Mouse (Mus musculus) right cerebral cortex, adult 2 months (tissue): ENCODE data around the gene Slc39a7.
A peak's percentile ranks its signal among the peaks of the same experiment; 100 is the strongest.
"Not testable (repeated sequence)": the region's sequence is repeated elsewhere in the genome, so short reads cannot be mapped to it uniquely, and the experiment has no call there.

Experiments used
- DNase-seq, 2 experiments: peaks; one replicate each; pipeline ENCODE4 v3.0.0; 2021 to 2022; ENCODE audit warnings: low spot score in 2 of 2

Slc39a7 gene

GRCm38 (mm10) chr17:34030861-34031326 is 588 bp downstream of the Slc39a7 start:
- DNase-seq: no peak

DNA sequence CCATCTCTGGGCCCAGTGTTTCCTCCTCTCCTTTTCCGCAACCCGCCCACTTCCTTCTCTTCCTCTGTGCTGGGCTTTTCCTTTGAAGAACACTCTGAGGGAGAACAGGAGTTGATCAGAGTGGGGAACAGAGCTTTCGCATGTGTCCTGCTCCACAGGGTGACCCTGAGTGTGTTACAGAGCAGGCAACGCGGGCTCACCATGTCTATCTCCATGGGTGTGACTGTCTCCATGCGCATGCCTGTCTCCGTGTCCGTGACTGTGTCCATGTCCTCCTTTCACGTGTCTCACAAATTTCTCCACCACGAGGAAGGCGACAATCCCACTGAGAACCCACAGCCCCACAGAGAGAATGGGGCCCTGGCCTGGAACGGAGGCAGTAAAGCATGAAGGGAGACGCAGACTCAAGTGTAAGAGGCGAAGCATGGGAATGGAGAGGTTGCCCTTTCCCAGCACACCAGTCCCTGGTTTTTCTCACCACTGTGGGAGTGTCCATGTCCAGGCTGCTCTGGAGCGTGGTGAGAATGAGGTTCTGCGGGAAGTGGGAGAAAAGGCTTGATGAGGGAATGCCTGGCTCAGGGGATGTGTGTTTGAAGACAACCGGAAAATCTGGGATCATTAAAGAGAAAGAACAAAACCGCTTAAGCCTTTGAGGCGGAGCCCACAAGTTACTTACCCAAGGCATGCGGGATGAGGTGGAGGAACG is 1.4 kb downstream of the Slc39a7 start:
- no peak for DNase-seq

DNA sequence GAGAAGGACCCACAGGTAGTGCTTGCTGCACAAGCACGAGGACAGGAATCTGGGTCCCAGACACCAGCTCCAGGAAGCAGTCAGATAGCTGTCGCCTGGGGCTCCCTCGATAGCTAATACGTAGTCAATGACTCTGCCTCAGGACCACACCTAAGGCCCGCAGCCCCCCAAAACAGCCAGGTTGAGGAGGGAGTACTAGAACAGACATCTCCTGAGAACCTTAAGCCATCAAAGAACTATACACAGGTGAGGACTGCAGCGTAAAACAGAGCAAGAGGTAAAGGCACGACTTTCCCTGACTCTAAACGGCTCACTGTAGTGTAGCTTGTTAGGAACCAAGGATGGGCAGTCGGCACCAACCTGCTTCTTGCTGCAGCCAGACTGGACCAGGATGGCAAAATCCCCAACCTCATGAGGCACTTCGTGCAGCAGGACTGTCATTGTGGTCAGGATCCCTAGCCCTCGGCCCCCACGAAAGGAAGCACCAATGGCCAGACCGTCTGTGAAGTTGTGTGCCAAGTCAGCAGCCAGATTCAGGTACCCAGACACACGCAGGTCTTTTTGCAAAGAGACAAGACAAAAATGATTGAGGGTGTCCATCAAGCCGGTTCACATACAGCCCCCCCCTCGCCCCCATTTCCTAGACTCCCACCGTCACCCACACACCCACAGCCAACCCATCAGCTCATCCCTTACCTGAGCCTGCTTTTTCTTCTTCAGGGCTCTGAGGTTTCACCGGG is 2.2 kb downstream of the Slc39a7 start:
- DNase-seq: no peak

- no peak for DNase-seq
Measured at GRCm38 (mm10) chr17:34028501-34029149, 2.9 kb downstream of the Slc39a7 start.

- DNase-seq: peak; percentile 87 to 93
Measured at GRCm38 (mm10) chr17:34027656-34028223, 3.7 kb downstream of the Slc39a7 start, which contains the start of gene H2-Ke6. H2-Ke6 (minus strand) TSS chr17:34028060.

GRCm38 (mm10) chr17:34026917-34027655 is 4.4 kb downstream of the Slc39a7 start:
- DNase-seq: no peak

GRCm38 (mm10) chr17:34026221-34026620 is 5.3 kb downstream of the Slc39a7 start:
- no peak for DNase-seq

GRCm38 (mm10) chr17:34025756-34026151 is 5.7 kb downstream of the Slc39a7 start:
- no peak for DNase-seq

DNA sequence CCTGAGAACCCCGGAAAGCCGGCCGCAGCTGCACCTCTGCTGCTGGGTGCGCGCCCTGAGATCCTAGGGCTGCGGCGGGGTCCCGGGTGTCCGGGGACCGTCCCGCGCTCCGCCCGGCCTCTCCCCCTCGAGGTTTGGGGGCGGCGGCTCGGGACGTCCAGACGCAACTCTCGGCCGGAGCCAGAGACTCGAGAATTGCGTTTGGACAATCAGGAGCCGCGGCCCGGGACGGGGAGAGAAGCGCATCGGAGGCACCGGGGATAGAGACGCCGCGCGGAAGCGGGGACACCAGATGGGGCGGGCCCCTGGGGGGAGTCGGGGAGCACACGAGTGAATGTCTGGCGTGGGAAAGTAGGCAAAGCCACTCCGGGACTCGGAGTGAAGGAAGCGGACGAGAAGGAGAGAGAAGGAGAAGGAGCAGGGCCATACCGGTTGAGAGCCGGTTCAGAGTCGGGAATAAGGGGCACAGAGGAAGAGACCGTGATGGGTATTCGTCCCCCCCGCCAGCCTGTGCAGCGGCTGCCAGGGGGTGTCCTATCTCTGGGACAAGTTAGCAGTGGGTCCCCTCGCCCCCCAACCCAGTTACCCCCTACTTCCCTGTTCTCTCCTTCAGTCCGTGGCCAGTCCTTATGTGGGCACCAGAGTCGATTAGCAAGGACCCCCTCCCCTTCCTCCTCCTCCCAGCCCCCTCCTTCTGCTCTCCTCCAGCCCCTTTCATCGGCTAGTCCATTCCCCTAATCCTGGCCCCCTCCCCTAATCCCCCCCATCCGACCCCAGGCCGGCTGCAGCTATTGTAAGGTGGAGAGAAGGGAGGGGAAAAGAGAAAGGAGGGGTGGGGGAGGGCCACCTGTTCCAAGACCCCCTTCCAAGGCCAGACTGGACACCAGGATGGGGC is 6.4 kb downstream of the Slc39a7 start:
- DNase-seq: no peak

DNA sequence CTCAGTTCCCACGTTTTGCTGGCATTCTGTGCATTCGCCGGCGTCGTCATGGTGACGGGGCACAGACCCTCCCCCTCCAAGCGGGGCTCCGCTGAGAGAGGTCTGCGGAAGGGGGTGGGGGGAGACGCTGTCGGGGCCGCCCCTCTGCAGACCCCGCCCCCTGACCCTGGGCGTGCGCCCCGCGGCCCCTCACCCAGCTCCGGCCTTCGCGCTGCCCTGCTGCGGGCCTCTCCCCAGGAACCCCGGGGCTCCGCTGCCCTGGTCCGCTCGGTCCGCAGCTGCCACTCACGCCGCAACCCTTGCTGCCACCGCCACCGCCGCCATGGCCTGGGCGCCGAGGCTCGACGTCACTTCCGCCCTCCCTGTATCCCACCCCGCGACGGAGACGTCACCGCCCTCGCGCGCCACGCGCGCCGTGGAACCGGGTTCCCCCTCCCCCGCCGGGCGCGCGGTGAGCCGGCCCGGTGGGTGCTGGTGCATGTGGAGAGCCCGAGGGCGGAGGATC is 7.1 kb downstream of the Slc39a7 start, which contains the start of gene Ring1:
Gene Ring1, minus strand, starts transcription at position 364 of the 505 bp plus-strand sequence.
- DNase-seq: peak; percentile 86 to 90

GRCm38 (mm10) chr17:34023678-34024077 is 7.8 kb downstream of the Slc39a7 start:
- DNase-seq: no peak

GRCm38 (mm10) chr17:34022987-34023386 is 8.5 kb downstream of the Slc39a7 start:
- no peak for DNase-seq

GRCm38 (mm10) chr17:34022414-34022783 is 9.1 kb downstream of the Slc39a7 start:
- DNase-seq: no peak

GRCm38 (mm10) chr17:34021539-34022413 is 9.7 kb downstream of the Slc39a7 start:
- DNase-seq: no peak

- no peak for DNase-seq
Measured at GRCm38 (mm10) chr17:34013436-34013835, 18.0 kb downstream of the Slc39a7 start.

DNA sequence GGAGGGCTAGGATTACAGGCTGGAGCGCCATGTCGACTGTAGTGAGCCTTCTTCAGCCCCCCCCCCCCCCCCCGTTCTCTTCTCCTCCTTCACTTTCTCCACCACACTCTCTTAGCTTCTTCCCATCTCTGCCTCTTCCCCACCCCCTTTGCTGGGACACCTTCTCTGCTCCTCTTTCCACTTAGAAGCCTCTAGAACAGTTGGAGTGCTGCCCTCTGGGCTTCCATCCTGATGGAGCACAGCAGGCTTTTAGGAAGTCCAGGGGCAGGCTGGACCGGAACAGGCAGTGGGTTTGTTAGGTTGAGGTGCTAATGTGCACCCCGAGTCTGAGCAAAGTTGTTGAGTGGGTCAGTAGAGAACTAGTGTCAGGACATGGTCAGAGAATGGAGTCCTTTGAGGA is 21.3 kb downstream of the Slc39a7 start:
- DNase-seq: no peak

- DNase-seq: no peak
Measured at GRCm38 (mm10) chr17:34006570-34006969, 24.9 kb downstream of the Slc39a7 start.

GRCm38 (mm10) chr17:34003426-34003825 is 28.1 kb downstream of the Slc39a7 start:
- peak; percentile 18 to 20 for DNase-seq

DNA sequence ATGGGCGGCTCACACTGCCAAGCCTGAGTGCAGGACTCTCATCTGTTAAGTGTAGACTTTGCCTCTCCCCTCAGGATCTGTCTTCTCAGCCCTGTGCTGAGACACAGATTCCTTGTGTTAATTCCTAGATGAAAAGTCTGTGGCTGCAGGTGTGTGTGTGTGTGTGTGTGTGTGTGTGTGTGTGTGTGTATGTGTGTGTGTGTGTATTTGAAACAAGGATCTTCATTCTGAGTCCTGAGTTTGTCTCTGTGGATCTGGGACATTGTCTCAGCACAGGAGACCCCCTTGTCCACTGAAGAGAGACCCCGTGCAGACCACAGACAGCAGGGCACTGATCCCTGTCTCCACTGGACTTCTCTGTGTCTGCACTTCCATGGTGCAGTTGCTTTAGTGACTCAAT is 30.7 kb downstream of the Slc39a7 start:
- DNase-seq: not testable (repeated sequence)
